21 mouse cellular contexts compared by ENCODE assay signal in genomic region chr13:52912495-52912894, GRCm38 (mm10). TPM values are rescaled to one million over a fixed set of nuclear protein-coding genes. Genes with fewer than 3 reads are reported as not detected.
DNase-seq lines count a peak whose midpoint lies in the region; ATAC-seq and TF ChIP-seq lines count a peak whose summit lies in the region.
"Had no signal": no experiment of that assay in that cellular context is flagged by ENCODE, and none has a peak within 500 bp of the region (broad histone marks: within the 10 kb centered on the region; RNA-seq: fewer than 3 reads in every experiment).

No protein-coding gene starts in this region.

- H3K79me2 ChIP-seq in CH12.LX (replicated peaks; ENCODE audit: control insufficient read depth, extremely low read depth, insufficient read depth, poor library complexity, severe bottlenecking), result peaks cover 29% of the 10 kb centered on the region

- H3K27ac ChIP-seq in hindbrain, embryonic 11.5 days (ENCODE audit: low read depth, low read length), result no peak overlapping the region
- no peak overlapping the region for H3K27ac ChIP-seq in hindbrain, postnatal 0 days
- peak overlapping the region; percentile 100 for H3K27ac ChIP-seq in CH12.LX (ENCODE audit: insufficient read depth, low read depth)
- no peak overlapping the region for H3K27ac ChIP-seq in kidney, embryonic 16.5 days (ENCODE audit: low read length)
- H3K27ac ChIP-seq in forebrain, embryonic 15.5 days (replicated peaks), result no peak overlapping the region
- H3K27ac ChIP-seq: embryonic facial prominence, embryonic 15.5 days; neural tube, embryonic 15.5 days had no signal

- TF ChIP-seq EP300 in CH12.LX (IDR thresholded peaks at IDR 0.05; ENCODE audit: low read length), result no peak

- H3K9ac ChIP-seq in hindbrain, embryonic 11.5 days (ENCODE audit: low read depth, low read length), result no peak overlapping the region
- no peak overlapping the region for H3K9ac ChIP-seq in hindbrain, postnatal 0 days (replicated peaks; ENCODE audit: low read length)
- H3K9ac ChIP-seq in CH12.LX (ENCODE audit: insufficient read depth, low read depth), result no peak overlapping the region
- H3K9ac ChIP-seq in kidney, embryonic 16.5 days (replicated peaks; ENCODE audit: low read length), result no peak overlapping the region
- no peak overlapping the region for H3K9ac ChIP-seq in forebrain, embryonic 15.5 days (replicated peaks)
- H3K9ac ChIP-seq: embryonic facial prominence, embryonic 15.5 days; forebrain, postnatal 0 days; heart, embryonic 12.5 days; neural tube, embryonic 15.5 days had no signal

- no peaks in the 10 kb centered on the region for H3K9me3 ChIP-seq in hindbrain, embryonic 11.5 days (ENCODE audit: control insufficient read depth, low read length)
- no peaks in the 10 kb centered on the region for H3K9me3 ChIP-seq in hindbrain, postnatal 0 days (ENCODE audit: low read length)
- H3K9me3 ChIP-seq in CH12.LX (replicated peaks; ENCODE audit: low read length), result peaks cover 11% of the 10 kb centered on the region
- no peaks in the 10 kb centered on the region for H3K9me3 ChIP-seq in kidney, embryonic 16.5 days (ENCODE audit: low read length)
- H3K9me3 ChIP-seq in forebrain, embryonic 15.5 days, result no peaks in the 10 kb centered on the region
- H3K9me3 ChIP-seq: embryonic facial prominence, embryonic 15.5 days; heart, embryonic 12.5 days; neural tube, embryonic 15.5 days had no signal

- H3K27me3 ChIP-seq in hindbrain, embryonic 11.5 days (ENCODE audit: control insufficient read depth, insufficient read depth, low read length), result no peaks in the 10 kb centered on the region
- H3K27me3 ChIP-seq in hindbrain, postnatal 0 days (ENCODE audit: insufficient read depth, low read length), result no peaks in the 10 kb centered on the region
- no peaks in the 10 kb centered on the region for H3K27me3 ChIP-seq in CH12.LX (replicated peaks)
- H3K27me3 ChIP-seq in kidney, embryonic 16.5 days (ENCODE audit: insufficient read depth, low read length), result no peaks in the 10 kb centered on the region
- H3K27me3 ChIP-seq in forebrain, embryonic 15.5 days, result no peaks in the 10 kb centered on the region
- H3K27me3 ChIP-seq: embryonic facial prominence, embryonic 15.5 days; heart, embryonic 12.5 days; neural tube, embryonic 15.5 days had no signal

- dilution Hi-C loops in CH12.LX (cut with MboI; ENCODE audit: extremely low pct_ligation_motif_present, extremely low pct_unique_long_range_greater_than_20kb, low sequenced_read_pairs), result no loop called here

- ATAC-seq in hindbrain, embryonic 11.5 days (ENCODE audit: low FRiP score), result no peak
- no peak for ATAC-seq in hindbrain, postnatal 0 days
- ATAC-seq in kidney, embryonic 16.5 days (ENCODE audit: low FRiP score, low TSS enrichment), result peak; percentile 54; the same call in 1 of the 2 replicates
- ATAC-seq in forebrain, embryonic 15.5 days (replicated peaks), result no peak
- ATAC-seq: forebrain, postnatal 0 days had no signal

- no peak for TF ChIP-seq CTCF in hindbrain, postnatal 0 days (IDR thresholded peaks at IDR 0.05; ENCODE audit: low read depth)
- TF ChIP-seq CTCF in CH12.LX (conservative IDR thresholded peaks at IDR 0.05 in 1 of 2, IDR thresholded peaks at IDR 0.05 in 1 of 2; ENCODE audit: low read depth in 2 of 2, low read length in 2 of 2), result no peak

- in situ Hi-C loops in CH12.LX (cut with MboI; ENCODE audit: low pct_ligation_motif_present, low pct_unique_long_range_greater_than_20kb, low sequenced_read_pairs), result no loop called here

- no peak; the same call in 1 of the 2 replicates for TF ChIP-seq POLR2A in CH12.LX (IDR thresholded peaks at IDR 0.05; ENCODE audit: low read depth, low read length)

- 41% methylated on average over 8 of the region's 8 CpGs for WGBS in hindbrain, embryonic 11.5 days
- WGBS in hindbrain, postnatal 0 days, result 62% methylated on average over 8 of the region's 8 CpGs
- 46% methylated on average over 8 of the region's 8 CpGs for WGBS in kidney, embryonic 16.5 days
- WGBS in forebrain, embryonic 15.5 days, result 82% methylated on average over 8 of the region's 8 CpGs

- H3K4me1 ChIP-seq in hindbrain, embryonic 11.5 days (replicated peaks; ENCODE audit: control insufficient read depth, insufficient read depth, low read length), result peaks cover 5% of the 10 kb centered on the region; the same call in 1 of the 2 replicates
- no peaks in the 10 kb centered on the region for H3K4me1 ChIP-seq in hindbrain, postnatal 0 days (ENCODE audit: insufficient read depth, low read length)
- H3K4me1 ChIP-seq in CH12.LX (ENCODE audit: control insufficient read depth in 1 of 2, insufficient read depth in 2 of 2), result peaks cover 27 to 42% of the 10 kb centered on the region in 2 experiments
- H3K4me1 ChIP-seq in kidney, embryonic 16.5 days (ENCODE audit: insufficient read depth, low read length), result 0 out of 2 replicates have a peak, but pooled peaks cover 3% of the 10 kb centered on the region
- peaks cover 4% of the 10 kb centered on the region; the same call in 1 of the 2 replicates for H3K4me1 ChIP-seq in forebrain, embryonic 15.5 days

- no peaks in the 10 kb centered on the region for H3K36me3 ChIP-seq in hindbrain, embryonic 11.5 days (ENCODE audit: control insufficient read depth, insufficient read depth, low read length)
- H3K36me3 ChIP-seq in hindbrain, postnatal 0 days (ENCODE audit: insufficient read depth, low read length), result peaks cover 4% of the 10 kb centered on the region; the same call in 1 of the 2 replicates
- H3K36me3 ChIP-seq in CH12.LX (replicated peaks in 1 of 2; ENCODE audit: control insufficient read depth in 1 of 2, insufficient read depth in 1 of 2, low read length in 1 of 2), result peaks cover 51 to 70% of the 10 kb centered on the region in 2 experiments
- peaks cover 19% of the 10 kb centered on the region for H3K36me3 ChIP-seq in kidney, embryonic 16.5 days (ENCODE audit: insufficient read depth, low read length)
- H3K36me3 ChIP-seq in forebrain, embryonic 15.5 days, result no peaks in the 10 kb centered on the region

- DNase-seq in hindbrain, embryonic 11.5 days (ENCODE audit: low spot score), result peak; percentile 39
- DNase-seq in hindbrain, postnatal 0 days (ENCODE audit: low spot score), result no peak
- DNase-seq in CH12.LX (ENCODE audit: extremely low read depth), result peak; percentile 54
- DNase-seq in embryo, embryonic 10 days (ENCODE audit: low spot score), result peak; percentile 17
- no peak for DNase-seq in cerebellum, adult 18-20 months
- DNase-seq in left cerebral cortex, adult 11 months (ENCODE audit: low spot score), result no peak
- DNase-seq: cerebellum, adult 9-11 months; forebrain, postnatal 0 days; gastrocnemius, postnatal 36 days; heart, postnatal 14 days; layer of hippocampus, adult 9-11 months; lung, adult 18-20 months; lung, postnatal 14 days; midbrain, embryonic 14.5 days; thymus, postnatal 4 days had no signal

- no peak overlapping the region for H3K4me3 ChIP-seq in hindbrain, embryonic 11.5 days (ENCODE audit: low read depth, low read length)
- no peak overlapping the region for H3K4me3 ChIP-seq in hindbrain, postnatal 0 days (ENCODE audit: low read length)
- H3K4me3 ChIP-seq in CH12.LX (replicated peaks in 1 of 3; ENCODE audit: low read depth in 2 of 3, low read length in 2 of 3, poor library complexity in 1 of 3), result no peak overlapping the region
- H3K4me3 ChIP-seq in kidney, embryonic 16.5 days (ENCODE audit: low read length), result no peak overlapping the region
- no peak overlapping the region for H3K4me3 ChIP-seq in forebrain, embryonic 15.5 days
- H3K4me3 ChIP-seq: embryonic facial prominence, embryonic 15.5 days; heart, embryonic 12.5 days; neural tube, embryonic 15.5 days had no signal

- TF ChIP-seq RAD21 in CH12.LX (IDR thresholded peaks at IDR 0.05; ENCODE audit: low read depth, low read length), result no peak

- no peak overlapping the region for H3K4me2 ChIP-seq in hindbrain, embryonic 11.5 days (replicated peaks; ENCODE audit: low read depth, low read length)
- no peak overlapping the region for H3K4me2 ChIP-seq in hindbrain, postnatal 0 days (ENCODE audit: low read depth, low read length)
- no peak overlapping the region for H3K4me2 ChIP-seq in CH12.LX (ENCODE audit: insufficient read depth, low read depth, poor library complexity, severe bottlenecking)
- no peak overlapping the region for H3K4me2 ChIP-seq in kidney, embryonic 16.5 days (replicated peaks; ENCODE audit: low read depth, low read length)
- H3K4me2 ChIP-seq in forebrain, embryonic 15.5 days (replicated peaks), result no peak overlapping the region
- H3K4me2 ChIP-seq: embryonic facial prominence, embryonic 15.5 days; heart, embryonic 12.5 days; liver, embryonic 11.5 days; neural tube, embryonic 15.5 days had no signal

TF ChIP-seq in CH12.LX, 34 proteins besides CTCF, POLR2A, EP300 and RAD21:
- peak; percentile 19; the same call in 1 of the 2 replicates for TF ChIP-seq ETS1 (conservative IDR thresholded peaks at IDR 0.05; ENCODE audit: low read depth, low read length)
- TF ChIP-seq BHLHE40 (IDR thresholded peaks at IDR 0.05; ENCODE audit: low read depth, low read length), result peak; percentile 94
- TF ChIP-seq IRF4 (IDR thresholded peaks at IDR 0.05; ENCODE audit: low read depth, low read length), result no peak

RNA-seq across cellular contexts. Expression of gene Auh, which starts 17.0 kb away (rescaled TPM):
- 44.3 and 46.9 TPM in 2 replicates for polyA plus RNA-seq in hindbrain, embryonic 11.5 days (2014; fragmentation: Nextera tagmentation; extraction: Ambion mirVana)
- 39.3 and 41.5 TPM in 2 replicates for total RNA-seq in hindbrain, postnatal 0 days (2014; rRNA removed)
- 65.9 and 72.8 TPM in 2 replicates for polyA plus RNA-seq in hindbrain, postnatal 0 days (2015; fragmentation: Nextera tagmentation; extraction: Ambion mirVana)
- total RNA-seq in CH12.LX (2012; rRNA removed) (59.6 and 74.1 TPM in 2 replicates), CH12.LX (2014; rRNA removed) (68.5 and 74.6 TPM in 2 replicates)
- 191 and 193 TPM in 2 replicates for polyA plus RNA-seq in CH12.LX (2012; ENCODE audit: insufficient read length, low read depth)
- polyA plus RNA-seq in kidney, embryonic 16.5 days (2015; fragmentation: Nextera tagmentation; extraction: Ambion mirVana), result 64.1 and 68.0 TPM in 2 replicates
- 62.8 and 63.4 TPM in 2 replicates for polyA plus RNA-seq in forebrain, embryonic 15.5 days (2015; fragmentation: Nextera tagmentation; extraction: Ambion mirVana)

Comparison
In these comparisons a context has a peak if more than half of its experiments do, and no peak if none do; other contexts are left out.
1. DNase-seq: peak in hindbrain, embryonic 11.5 days (single experiment), CH12.LX (single experiment) and embryo, embryonic 10 days (single experiment); none in hindbrain, postnatal 0 days (single experiment), cerebellum, adult 18-20 months (0 of 2) and left cerebral cortex, adult 11 months (single experiment).